Mouse (Mus musculus): ENCODE data around the gene Crb3.

DNA sequence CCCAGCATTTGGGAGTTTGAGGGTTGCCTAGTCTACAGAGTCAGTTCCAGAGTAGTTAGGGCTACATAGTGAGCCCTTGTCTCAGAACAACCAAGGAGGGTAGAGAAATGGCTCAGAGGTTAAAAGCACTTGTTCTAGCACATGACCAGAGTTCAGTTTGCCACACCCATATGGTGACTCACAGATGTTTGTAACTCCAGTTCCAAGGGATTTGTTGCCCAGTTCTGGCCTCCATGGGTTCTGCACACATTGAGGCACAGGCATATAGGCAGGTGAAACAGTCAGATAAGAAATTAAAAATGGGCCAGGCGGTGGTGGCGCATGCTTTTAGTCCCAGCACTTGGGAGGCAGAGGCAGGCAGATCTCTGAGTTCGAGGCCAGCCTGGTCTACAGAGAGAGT lies 35.3 kb downstream of the Crb3 start:
- TF ChIP-seq POLR2A (IDR thresholded peaks at IDR 0.05; ENCODE audit: low read depth, low read length) = no peak
- no peak for TF ChIP-seq CTCF (IDR thresholded peaks at IDR 0.05; ENCODE audit: extremely low read depth, insufficient read length, insufficient replicate concordance, low read depth, low read length)

Measured in small intestine, adult 2 months (tissue).